32 mouse cellular contexts compared by ENCODE assay signal in genomic region chr9:101247541-101247940, GRCm38 (mm10). TPM values are rescaled to one million over a fixed set of nuclear protein-coding genes. Genes with fewer than 3 reads are reported as not detected.
DNase-seq lines count a peak whose midpoint lies in the region; ATAC-seq and TF ChIP-seq lines count a peak whose summit lies in the region.
"Had no signal": no experiment of that assay in that cellular context is flagged by ENCODE, and none has a peak within 500 bp of the region (broad histone marks: within the 10 kb centered on the region; RNA-seq: fewer than 3 reads in every experiment).

No protein-coding gene starts in this region.

- H3K4me3 ChIP-seq in forebrain, embryonic 13.5 days = no peak overlapping the region
- no peak overlapping the region for H3K4me3 ChIP-seq in forebrain, postnatal 0 days (ENCODE audit: low read depth, low read length)
- H3K4me3 ChIP-seq in left cerebral cortex, adult 2 months = no peak overlapping the region
- H3K4me3 ChIP-seq: embryonic facial prominence, embryonic 13.5 days; erythroblast, embryonic 14.5 days; heart, adult 2 months; heart, embryonic 12.5 days; intestine, embryonic 15.5 days; liver, embryonic 13.5 days; midbrain, embryonic 13.5 days had no signal

- no peak for ATAC-seq in forebrain, embryonic 13.5 days
- no peak for ATAC-seq in forebrain, postnatal 0 days
- ATAC-seq: hindbrain, embryonic 16.5 days; intestine, embryonic 15.5 days; midbrain, embryonic 13.5 days had no signal

- intact Hi-C loops in left cerebral cortex, adult 2 months (cut with DNase I) = no loop called here
- intact Hi-C loops in left cerebral cortex, postnatal 4 days (cut with DNase I) = no loop called here

- H3K4me2 ChIP-seq in forebrain, embryonic 13.5 days = no peak overlapping the region
- no peak overlapping the region for H3K4me2 ChIP-seq in forebrain, postnatal 0 days (ENCODE audit: low read depth)
- H3K4me2 ChIP-seq: embryonic facial prominence, embryonic 13.5 days; heart, embryonic 12.5 days; intestine, embryonic 15.5 days; liver, embryonic 13.5 days; midbrain, embryonic 13.5 days had no signal

- no peaks in the 10 kb centered on the region for H3K9me3 ChIP-seq in forebrain, embryonic 13.5 days (replicated peaks)
- no peaks in the 10 kb centered on the region for H3K9me3 ChIP-seq in forebrain, postnatal 0 days (ENCODE audit: low read length)
- H3K9me3 ChIP-seq: embryonic facial prominence, embryonic 13.5 days; heart, embryonic 12.5 days; intestine, embryonic 15.5 days; liver, embryonic 13.5 days; midbrain, embryonic 13.5 days had no signal

- H3K4me1 ChIP-seq in forebrain, embryonic 13.5 days = peaks cover 18% of the 10 kb centered on the region
- peaks cover 16% of the 10 kb centered on the region for H3K4me1 ChIP-seq in forebrain, postnatal 0 days (ENCODE audit: insufficient read depth)

- no peak overlapping the region for H3K27ac ChIP-seq in forebrain, embryonic 13.5 days
- no peak overlapping the region for H3K27ac ChIP-seq in forebrain, postnatal 0 days (ENCODE audit: low read depth, low read length)
- peak overlapping the region; percentile 37; the same call in 1 of the 2 replicates for H3K27ac ChIP-seq in left cerebral cortex, adult 2 months
- H3K27ac ChIP-seq: embryonic facial prominence, embryonic 13.5 days; heart, adult 2 months; intestine, embryonic 15.5 days; liver, embryonic 13.5 days; macrophage; midbrain, embryonic 13.5 days; stomach, postnatal 0 days had no signal

- H3K9ac ChIP-seq in forebrain, embryonic 13.5 days = 0 out of 2 replicates have a peak overlapping the region, but pooled peaks have one; percentile 2
- H3K9ac ChIP-seq in forebrain, postnatal 0 days = no peak overlapping the region
- H3K9ac ChIP-seq: embryonic facial prominence, embryonic 13.5 days; heart, embryonic 12.5 days; intestine, embryonic 15.5 days; liver, embryonic 13.5 days; midbrain, embryonic 13.5 days had no signal

- H3K36me3 ChIP-seq in forebrain, embryonic 13.5 days (ENCODE audit: poor library complexity, severe bottlenecking) = no peaks in the 10 kb centered on the region
- no peaks in the 10 kb centered on the region for H3K36me3 ChIP-seq in forebrain, postnatal 0 days (ENCODE audit: insufficient read depth)
- H3K36me3 ChIP-seq: embryonic facial prominence, embryonic 13.5 days; G1E; heart, embryonic 12.5 days; intestine, embryonic 15.5 days; liver, embryonic 13.5 days; midbrain, embryonic 13.5 days had no signal

- H3K27me3 ChIP-seq in forebrain, embryonic 13.5 days = no peaks in the 10 kb centered on the region
- H3K27me3 ChIP-seq in forebrain, postnatal 0 days (ENCODE audit: insufficient read depth, low read length) = no peaks in the 10 kb centered on the region
- H3K27me3 ChIP-seq: embryonic facial prominence, embryonic 13.5 days; heart, embryonic 12.5 days; intestine, embryonic 15.5 days; liver, embryonic 13.5 days; midbrain, embryonic 13.5 days had no signal

- no peak for DNase-seq in forebrain, postnatal 0 days
- peak; percentile 39 to 64 for DNase-seq in layer of hippocampus, adult 18-20 months (ENCODE audit: low spot score in 2 of 2)
- DNase-seq in layer of hippocampus, postnatal 14 days (ENCODE audit: low spot score in 2 of 2) = no peak
- no peak for DNase-seq in left cerebral cortex, adult 2 months (ENCODE audit: extremely low spot score in 1 of 2, low spot score in 2 of 2)
- DNase-seq in left cerebral cortex, postnatal 4 days = no peak
- DNase-seq in right cerebral cortex, postnatal 25 days = peak; percentile 20
- no peak for DNase-seq in right cerebral cortex, postnatal 14 days
- DNase-seq: adrenal gland, adult 8-10 months; cerebellum, adult 11 months; cerebellum, adult 9-10 months; embryo, embryonic 11 days; gastrocnemius, postnatal 36 days; heart, adult 2 months; heart, postnatal 4 days; kidney, adult 2 months; kidney, postnatal 36 days; liver, embryonic 13.5 days; lung, adult 2 months; lung, postnatal 10 days; right cerebral cortex, postnatal 4 days; thymus, adult 2 months; thymus, postnatal 36 days had no signal

- WGBS in forebrain, embryonic 13.5 days = 58% methylated on average over 7 of the region's 7 CpGs
- WGBS in forebrain, postnatal 0 days = 50% methylated on average over 7 of the region's 7 CpGs

- no peak for TF ChIP-seq CTCF in forebrain, postnatal 0 days (IDR thresholded peaks at IDR 0.05; ENCODE audit: low read depth)
- TF ChIP-seq CTCF in left cerebral cortex, adult 2 months (IDR thresholded peaks at IDR 0.05) = no peak

RNA-seq across cellular contexts. Expression of gene Ppp2r3a, which starts 4.1 kb away (rescaled TPM):
- polyA plus RNA-seq in forebrain, embryonic 13.5 days (2015; fragmentation: Nextera tagmentation; extraction: Ambion mirVana) = 15.9 and 17.3 TPM in 2 replicates
- 40.8 and 45.5 TPM in 2 replicates for total RNA-seq in forebrain, postnatal 0 days (2014; rRNA removed)
- polyA plus RNA-seq in forebrain, postnatal 0 days (2015; fragmentation: Nextera tagmentation; extraction: Ambion mirVana) = 13.8 and 16.8 TPM in 2 replicates
- 10 to 100 TPM; 29.0 to 31.3 TPM for total RNA-seq in layer of hippocampus, adult 18-20 months (2021)
- total RNA-seq in layer of hippocampus, postnatal 14 days (2021) = 10 to 100 TPM; 27.5 to 27.9 TPM
- total RNA-seq in left cerebral cortex, adult 2 months (2021) = 10 to 100 TPM; 19.4 to 20.9 TPM
- 10 to 100 TPM; 49.8 to 52.4 TPM for total RNA-seq in left cerebral cortex, postnatal 4 days (2021)
- polyA plus RNA-seq: G1E had no signal

Comparison
In these comparisons a context has a peak if more than half of its experiments do, and no peak if none do; other contexts are left out.
1. DNase-seq: peak in layer of hippocampus, adult 18-20 months (2 of 2) and right cerebral cortex, postnatal 25 days (single experiment); none in forebrain, postnatal 0 days (single experiment), layer of hippocampus, postnatal 14 days (0 of 2), left cerebral cortex, adult 2 months (0 of 2), left cerebral cortex, postnatal 4 days (single experiment) and right cerebral cortex, postnatal 14 days (single experiment).